Mouse (Mus musculus): ENCODE results near the gene Ier5.

GRCm38 (mm10) chr1:155084839-155085238, 14.6 kb downstream of the Ier5 start:
- no peak for TF ChIP-seq CTCF (IDR thresholded peaks at IDR 0.05; ENCODE audit: low read depth, low read length)
- TF ChIP-seq POLR2A (IDR thresholded peaks at IDR 0.05; ENCODE audit: insufficient read depth, low read length): no peak

All from ES-Bruce4 (cell line).